Mouse (Mus musculus) adipocyte (in vitro differentiated cells): ENCODE results near the gene Fgf5.

Source experiments
- DNase-seq: peaks from one replicate; pipeline ENCODE4 v3.0.0-alpha.2; 2016; ENCODE audit warnings: low spot score

Fgf5 gene

GRCm38 (mm10) chr5:98253838-98254821 is at the start of gene Fgf5:
Fgf5 (plus strand) TSS chr5:98254184.
- DNase-seq: no peak

GRCm38 (mm10) chr5:98212501-98212900 is 41.5 kb upstream of the Fgf5 start:
- no peak for DNase-seq

GRCm38 (mm10) chr5:98221956-98222355 is 32.0 kb upstream of the Fgf5 start:
- no peak for DNase-seq

GRCm38 (mm10) chr5:98226710-98227109 is 27.3 kb upstream of the Fgf5 start:
- DNase-seq: no peak

GRCm38 (mm10) chr5:98229456-98229855 is 24.5 kb upstream of the Fgf5 start:
- no peak for DNase-seq

GRCm38 (mm10) chr5:98238466-98238865 is 15.5 kb upstream of the Fgf5 start:
- no peak for DNase-seq

GRCm38 (mm10) chr5:98241322-98241829 is 12.6 kb upstream of the Fgf5 start:
- no peak for DNase-seq

GRCm38 (mm10) chr5:98245303-98245702 is 8.7 kb upstream of the Fgf5 start:
- no peak for DNase-seq

GRCm38 (mm10) chr5:98245976-98246375 is 8.0 kb upstream of the Fgf5 start:
- DNase-seq: no peak

- DNase-seq: no peak
These were observed 7.2 kb upstream of the Fgf5 start for GRCm38 (mm10) chr5:98246826-98247225.

GRCm38 (mm10) chr5:98247516-98247915 is 6.5 kb upstream of the Fgf5 start:
- DNase-seq: no peak

- no peak for DNase-seq
These were observed 837 bp upstream of the Fgf5 start for GRCm38 (mm10) chr5:98253147-98253546.

GRCm38 (mm10) chr5:98255176-98255575 is 1.2 kb downstream of the Fgf5 start:
- DNase-seq: no peak

GRCm38 (mm10) chr5:98255760-98256490 is 1.9 kb downstream of the Fgf5 start:
- no peak for DNase-seq

GRCm38 (mm10) chr5:98275318-98275818 is 21.4 kb downstream of the Fgf5 start:
- DNase-seq: no peak

- DNase-seq: no peak
These were observed 28.0 kb downstream of the Fgf5 start for GRCm38 (mm10) chr5:98281993-98282392.

- no peak for DNase-seq
These were observed 29.9 kb downstream of the Fgf5 start for GRCm38 (mm10) chr5:98283696-98284478.

GRCm38 (mm10) chr5:98290642-98291041 is 36.7 kb downstream of the Fgf5 start:
- no peak for DNase-seq

GRCm38 (mm10) chr5:98292388-98293048 is 38.5 kb downstream of the Fgf5 start:
- no peak for DNase-seq

GRCm38 (mm10) chr5:98293049-98293715 is 39.2 kb downstream of the Fgf5 start:
- no peak for DNase-seq

GRCm38 (mm10) chr5:98300079-98300478 is 46.1 kb downstream of the Fgf5 start:
- DNase-seq: no peak
